Mouse (Mus musculus): ENCODE measurements around the gene Gm28079. TPM values are rescaled to one million over a fixed set of nuclear protein-coding genes. Genes with fewer than 3 reads are reported as not detected.
"Not testable (repeated sequence)": the region's sequence is repeated elsewhere in the genome, so short reads cannot be mapped to it uniquely, and the experiment has no call there.

Gm28079 gene
- not detected in 2 replicates for polyA plus RNA-seq (2016; fragmentation: Nextera tagmentation; extraction: Ambion mirVana)

- no CpG with 5 or more reads among the region's 1 CpGs for WGBS
- H3K27me3 ChIP-seq (ENCODE audit: insufficient read depth, poor library complexity, severe bottlenecking); H3K4me1 ChIP-seq; H3K9me3 ChIP-seq; DNase-seq (ENCODE audit: low spot score); H3K4me3 ChIP-seq; H3K36me3 ChIP-seq; H3K27ac ChIP-seq: not testable (repeated sequence)
These were observed at the start of gene Gm28079 for GRCm38 (mm10) chrY:70014799-70015198. Gene Gm28079 (minus strand): TSS chrY:70014899.
